Mouse (Mus musculus): Measurements from ENCODE around the gene Dscaml1.

The Dscaml1 gene

DNA sequence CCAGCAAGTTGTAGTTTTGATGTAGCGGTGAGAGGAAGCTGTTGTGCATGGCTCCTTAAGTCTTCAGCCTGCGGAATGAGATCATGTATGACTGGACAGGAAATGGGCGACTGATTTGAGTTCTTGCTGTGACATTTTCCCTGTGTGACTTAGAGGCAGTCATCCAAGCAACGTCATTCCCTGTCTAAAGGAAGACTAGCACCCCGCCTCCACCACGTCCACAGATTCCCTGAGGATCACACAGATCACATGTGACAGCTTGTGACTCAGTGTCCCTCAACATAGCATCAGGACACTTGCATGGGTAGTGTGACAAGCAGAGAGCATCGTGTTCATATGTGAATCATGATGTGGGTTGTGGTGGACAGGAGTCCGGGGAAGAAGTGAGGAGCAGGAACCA lies 147.6 kb downstream of the Dscaml1 start:
- DNase-seq: peak; percentile 22

DNA sequence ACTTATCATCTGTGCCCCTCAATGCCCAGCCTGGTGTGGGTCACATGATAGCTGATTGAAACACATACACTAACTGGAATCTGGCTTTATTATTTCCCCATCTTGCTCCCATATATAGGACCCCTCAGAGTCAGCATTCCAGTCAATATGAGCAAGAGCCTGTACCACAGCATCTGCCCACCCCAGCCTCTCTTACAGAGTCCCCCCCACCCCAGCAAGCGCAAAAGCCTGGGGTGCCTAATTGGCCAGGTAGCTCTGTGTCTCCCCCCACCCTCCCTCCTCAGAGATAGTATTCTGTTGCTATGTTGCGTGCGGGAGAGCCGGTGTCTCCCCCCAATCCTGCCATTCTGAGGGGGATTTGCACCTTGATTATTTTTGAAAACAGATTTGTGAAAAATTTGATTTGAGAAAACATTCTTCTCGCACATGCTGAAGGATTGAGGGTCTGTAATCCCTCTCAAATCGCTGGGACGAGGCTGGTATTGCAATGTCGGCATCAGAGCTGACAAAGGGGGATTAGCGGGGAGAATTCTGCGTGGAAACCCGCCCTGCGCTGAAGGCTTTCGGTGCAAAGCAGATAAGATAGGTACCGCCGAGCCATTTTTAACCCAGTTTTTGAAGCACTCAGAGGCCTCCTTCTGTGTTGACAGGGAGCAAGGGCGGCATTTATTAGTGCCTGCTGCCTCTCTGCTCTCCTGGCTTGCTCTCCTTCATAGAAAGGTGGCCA lies 153.8 kb downstream of the Dscaml1 start:
- DNase-seq: no peak

DNA sequence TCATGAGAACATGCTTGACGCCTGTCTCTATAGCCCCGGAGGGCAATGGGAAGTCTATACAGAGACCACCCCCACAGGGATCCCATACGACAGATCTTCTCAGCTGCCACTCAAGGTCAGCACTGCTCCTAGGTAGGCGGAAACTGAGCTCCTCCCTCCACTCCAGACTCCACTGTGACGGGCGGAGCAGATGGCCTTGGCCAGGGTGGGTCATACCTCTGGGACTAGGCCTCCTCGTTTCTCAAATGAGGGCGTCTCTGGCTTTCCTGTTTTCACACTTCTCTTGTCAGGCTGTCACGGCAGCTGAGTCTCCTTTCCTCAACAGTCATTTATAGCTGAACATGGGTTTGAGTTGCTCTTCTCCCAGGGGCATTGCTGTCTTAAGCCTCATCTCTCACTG lies 160.0 kb downstream of the Dscaml1 start:
- DNase-seq: no peak

DNA sequence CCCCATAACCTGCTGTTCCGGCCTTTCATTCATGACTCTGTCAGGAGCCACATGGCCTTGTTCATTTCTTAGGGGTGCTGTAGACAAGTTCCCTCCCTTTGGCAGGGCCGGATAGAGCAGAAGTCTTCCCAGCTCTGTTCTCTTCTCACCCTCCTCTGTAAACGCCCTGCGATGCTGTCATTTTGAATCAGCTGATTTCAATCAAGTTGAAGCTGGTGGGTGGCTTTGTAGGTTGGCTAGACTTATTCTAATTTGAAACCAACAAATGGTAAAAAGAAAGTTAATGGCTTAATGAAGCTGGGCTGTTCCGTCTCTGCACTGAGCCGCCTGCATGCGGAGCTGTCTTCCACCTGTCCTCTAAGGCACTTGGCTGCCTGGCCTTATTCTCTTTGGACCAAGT lies 161.3 kb downstream of the Dscaml1 start:
- DNase-seq: no peak

DNA sequence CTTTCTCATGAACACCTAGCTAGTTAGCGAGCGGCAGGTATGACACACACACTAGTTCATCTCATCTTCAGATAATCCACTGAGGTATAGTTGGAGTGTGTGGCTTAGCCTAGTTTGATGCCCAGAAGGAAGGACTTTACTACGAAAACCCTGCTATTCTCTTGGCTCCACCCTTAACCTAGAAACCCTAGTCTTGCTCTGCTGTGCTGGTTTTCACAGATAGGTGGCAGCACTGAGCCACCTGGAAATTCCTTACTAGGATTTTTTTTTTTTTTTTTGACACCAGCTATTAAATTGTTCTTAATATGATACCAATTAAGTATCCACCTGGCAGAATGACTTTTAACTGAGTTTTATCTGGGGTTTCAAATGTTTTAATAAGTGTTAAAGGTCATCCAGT lies 163.4 kb downstream of the Dscaml1 start:
- DNase-seq: peak; percentile 70

DNA sequence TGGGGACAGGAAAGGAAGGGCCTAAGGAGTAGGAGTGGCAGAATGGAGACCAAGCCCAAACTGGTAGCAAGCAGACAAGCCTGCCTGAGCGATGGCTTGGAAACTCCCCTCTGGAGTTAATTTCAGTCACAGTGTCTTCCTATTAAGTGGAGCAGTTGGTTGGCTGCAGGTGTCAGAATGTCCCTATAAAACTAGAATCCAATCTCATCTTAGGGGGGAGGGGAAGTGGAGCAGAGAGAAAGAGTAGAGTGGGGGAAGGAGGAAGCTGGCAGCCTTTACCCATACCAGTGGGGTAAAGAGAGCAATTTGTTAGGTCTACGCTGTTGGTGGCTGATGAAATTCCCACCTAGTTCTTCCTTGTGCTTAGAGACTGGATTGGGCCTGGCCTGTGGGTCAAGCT lies 164.6 kb downstream of the Dscaml1 start:
- DNase-seq: no peak

DNA sequence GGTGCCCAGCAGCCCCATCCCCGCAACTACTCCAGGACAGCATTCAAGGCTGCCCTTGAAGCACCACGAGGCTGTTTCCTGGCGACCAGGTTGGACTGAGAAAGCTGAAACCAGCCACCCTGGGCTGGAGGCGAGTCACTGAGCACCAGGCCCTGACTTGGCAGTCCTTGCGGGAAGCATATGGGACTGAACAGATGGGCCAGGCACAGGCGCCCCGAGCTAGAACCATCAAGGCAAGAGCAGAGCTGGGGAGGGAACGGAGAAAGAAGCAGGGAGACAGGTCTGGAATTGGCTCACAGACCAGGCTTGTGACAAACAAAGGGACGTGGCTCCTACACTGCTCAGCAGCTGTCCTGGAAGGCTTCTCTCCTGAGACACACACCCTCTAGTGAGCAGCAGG lies 165.9 kb downstream of the Dscaml1 start:
- no peak for DNase-seq

DNA sequence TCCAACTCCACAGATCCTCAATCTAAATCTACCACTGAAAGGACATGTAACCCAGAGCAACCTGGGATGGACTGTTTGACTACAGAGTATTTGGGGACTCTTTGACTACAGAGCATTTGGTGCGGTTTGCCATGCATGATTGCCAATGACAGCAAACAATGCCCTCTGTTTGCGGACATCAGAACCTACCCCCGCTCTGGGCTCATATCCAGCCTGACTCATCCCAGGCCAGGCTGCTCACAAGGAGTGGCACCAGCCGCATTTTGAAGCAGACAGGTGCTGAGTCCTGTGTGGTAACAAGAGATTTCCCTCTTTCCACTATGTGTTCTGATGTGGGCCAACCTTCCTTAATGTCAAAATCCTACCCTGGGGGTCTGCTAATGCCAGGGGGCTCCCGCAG lies 171.7 kb downstream of the Dscaml1 start:
- no peak for DNase-seq

DNA sequence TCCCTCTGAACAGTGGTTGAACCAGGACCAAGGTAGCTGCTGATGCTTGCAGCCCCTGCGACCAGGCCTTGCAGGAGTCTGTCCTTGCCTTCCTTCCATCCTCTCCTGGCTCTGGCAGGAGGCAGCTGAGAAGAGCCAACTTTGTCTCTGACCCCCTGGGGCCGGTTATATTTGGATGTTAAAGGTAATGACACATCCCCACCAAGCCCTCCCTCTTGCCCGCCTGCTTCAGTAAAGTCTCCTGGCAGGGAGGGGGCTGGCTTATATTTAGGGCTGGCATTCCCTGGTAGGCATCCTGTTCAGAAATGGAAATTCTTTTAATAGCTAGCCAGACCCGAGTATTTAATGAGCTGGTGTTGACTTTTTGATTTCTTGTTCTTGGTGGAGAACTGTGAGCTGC lies 172.9 kb downstream of the Dscaml1 start:
- no peak for DNase-seq

DNA sequence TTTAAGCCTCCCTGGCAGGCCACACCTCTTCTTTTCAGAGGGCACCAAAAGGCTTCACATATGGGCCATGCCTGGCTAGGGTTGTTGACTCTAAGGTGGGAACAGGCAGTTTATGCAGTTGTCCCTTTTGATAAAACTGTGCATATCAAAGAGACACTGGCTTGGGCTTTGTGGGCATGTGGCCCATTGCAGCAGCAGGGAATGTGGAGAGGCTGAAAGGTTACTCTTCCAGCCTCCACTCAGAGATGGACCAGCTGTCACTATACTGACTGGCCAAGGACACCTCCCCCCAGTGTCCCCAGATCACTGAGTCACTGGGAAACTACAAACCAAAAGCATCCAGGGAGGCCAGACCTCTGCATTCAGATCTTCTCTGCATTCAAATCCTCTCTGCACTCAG lies 180.9 kb downstream of the Dscaml1 start:
- DNase-seq: peak; percentile 43

DNA sequence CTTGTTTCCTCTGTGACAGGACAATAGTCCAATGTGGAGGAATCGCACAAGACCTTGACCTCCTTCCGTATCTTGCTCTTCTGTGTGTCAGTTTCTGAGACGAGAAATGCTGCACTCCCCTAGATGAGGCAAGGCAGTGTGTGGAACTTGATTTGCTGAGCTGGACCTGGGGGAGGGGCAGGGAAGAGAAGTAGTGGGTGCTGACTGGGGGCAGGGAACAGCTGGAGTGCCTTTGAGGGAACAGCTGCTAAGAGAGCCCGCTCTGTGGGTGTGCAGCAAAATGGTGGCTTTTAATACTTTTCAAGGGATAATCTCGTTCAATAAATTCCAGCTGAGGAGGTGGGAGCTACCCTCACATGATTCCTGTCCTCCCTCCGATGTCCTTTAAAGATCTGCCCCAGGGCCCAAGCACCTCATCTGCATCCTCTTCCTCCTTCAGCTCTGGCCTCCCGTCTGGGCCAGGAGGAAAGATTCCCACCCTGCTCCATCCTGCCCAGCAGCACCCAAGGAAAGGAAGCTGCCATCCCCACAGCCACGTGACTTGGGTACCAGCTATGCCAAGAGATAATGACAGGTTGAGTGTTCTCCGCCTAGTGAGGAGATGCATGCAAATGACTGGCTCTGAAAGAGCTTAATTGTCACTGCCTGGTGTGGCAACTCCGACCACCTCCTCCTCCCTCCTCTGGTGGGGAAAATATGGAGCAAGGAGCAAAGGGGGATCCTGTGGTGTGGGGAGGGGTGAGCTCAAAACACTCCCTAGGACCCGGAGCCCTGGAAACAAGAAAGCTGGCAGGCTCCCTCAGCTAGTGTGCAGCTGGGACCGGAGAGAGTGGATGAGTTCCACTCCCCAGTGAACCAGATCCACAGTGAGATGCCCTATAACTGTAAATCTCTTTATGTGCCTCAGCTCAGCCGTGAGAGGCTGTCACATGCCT lies 181.9 kb downstream of the Dscaml1 start:
- peak; percentile 25 for DNase-seq

DNA sequence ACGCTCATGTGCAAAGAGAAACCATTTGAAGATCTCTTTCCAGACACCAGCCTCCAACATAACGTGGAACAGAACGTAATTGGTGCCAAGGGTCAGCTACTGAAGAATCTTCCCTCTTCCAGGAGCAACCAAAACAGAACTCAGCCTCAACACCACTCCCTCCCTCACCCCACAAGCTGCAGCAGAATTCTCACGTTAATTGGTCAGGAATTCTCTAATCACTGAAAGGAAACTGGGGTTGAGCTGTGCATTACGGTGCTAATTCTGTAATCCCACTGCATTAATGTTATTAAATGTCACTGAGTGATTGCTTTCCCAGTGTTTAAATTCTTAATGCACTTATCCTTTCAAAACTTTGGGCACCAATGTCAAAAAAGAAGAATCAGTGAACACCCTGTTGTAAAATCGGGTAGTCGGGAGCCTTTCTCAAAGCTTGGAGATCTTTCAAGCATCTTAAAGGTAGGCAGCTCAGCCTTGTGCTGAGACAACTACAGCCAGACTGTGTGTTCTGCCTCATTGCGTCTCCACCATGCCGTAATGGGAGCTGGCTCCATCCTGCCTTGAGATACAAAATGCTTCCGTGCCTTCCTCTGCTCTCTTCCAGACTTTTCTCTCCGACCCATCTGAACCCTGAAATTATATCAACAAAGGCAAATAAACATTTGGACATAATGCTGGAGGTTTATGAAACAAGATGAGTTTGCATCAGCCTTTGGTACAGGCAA lies 184.1 kb downstream of the Dscaml1 start:
- no peak for DNase-seq

DNA sequence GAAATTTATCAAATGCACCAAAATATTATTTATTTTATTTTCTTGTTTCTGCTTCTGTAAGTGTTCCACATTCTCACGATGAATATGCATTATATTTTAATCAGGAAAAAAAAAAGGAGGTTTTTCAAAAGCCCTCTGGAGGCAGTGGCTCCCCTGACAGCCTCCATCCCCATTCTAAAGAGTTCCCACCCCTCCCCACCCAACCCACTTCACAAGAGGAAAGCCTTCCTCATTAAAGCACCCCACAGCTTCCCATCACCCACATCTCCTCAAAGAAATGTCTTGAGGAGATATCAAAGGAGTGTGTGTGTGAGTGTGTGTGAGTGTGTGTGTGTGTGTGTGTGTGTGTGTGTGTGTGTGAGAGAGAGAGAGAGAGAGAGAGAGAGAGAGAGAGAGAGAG lies 188.2 kb downstream of the Dscaml1 start:
- DNase-seq: no peak

DNA sequence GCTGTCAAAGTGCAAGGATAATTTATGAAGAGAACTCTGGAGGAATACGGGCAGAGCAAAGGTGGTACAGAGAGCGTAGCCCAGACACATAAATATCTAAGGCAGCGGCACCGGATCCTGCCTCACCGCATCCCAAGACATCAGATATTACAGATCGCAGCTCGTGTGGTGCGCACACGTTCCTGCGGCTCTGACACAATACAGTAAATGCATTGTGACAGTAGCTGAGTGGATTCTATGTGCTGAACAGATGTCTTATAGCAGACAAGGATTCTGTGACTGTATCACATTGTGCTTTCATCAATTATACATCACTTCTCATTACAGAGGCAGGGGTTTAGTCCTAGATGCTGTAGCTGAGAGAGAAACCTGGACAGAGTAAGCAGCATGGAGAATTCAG lies 191.5 kb downstream of the Dscaml1 start:
- DNase-seq: no peak

DNA sequence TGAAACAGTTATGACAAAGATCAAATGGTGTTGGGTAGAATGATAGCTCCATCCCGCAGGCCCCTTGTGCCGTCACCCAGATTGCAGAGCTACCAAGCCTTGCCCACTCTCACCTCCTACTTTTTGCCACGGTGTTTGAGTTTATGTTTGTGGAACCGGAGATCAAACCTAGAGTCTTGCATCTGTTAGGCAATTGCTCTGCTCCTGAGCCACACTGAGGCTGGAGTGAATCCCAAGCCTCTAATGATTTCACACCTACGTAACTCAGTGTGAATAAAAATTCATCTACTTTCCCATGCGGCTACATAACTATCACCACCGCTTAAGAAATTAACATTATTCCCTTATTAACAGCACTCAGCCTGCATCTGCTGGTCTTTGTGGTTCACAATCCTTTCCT lies 192.0 kb downstream of the Dscaml1 start:
- no peak for DNase-seq

DNA sequence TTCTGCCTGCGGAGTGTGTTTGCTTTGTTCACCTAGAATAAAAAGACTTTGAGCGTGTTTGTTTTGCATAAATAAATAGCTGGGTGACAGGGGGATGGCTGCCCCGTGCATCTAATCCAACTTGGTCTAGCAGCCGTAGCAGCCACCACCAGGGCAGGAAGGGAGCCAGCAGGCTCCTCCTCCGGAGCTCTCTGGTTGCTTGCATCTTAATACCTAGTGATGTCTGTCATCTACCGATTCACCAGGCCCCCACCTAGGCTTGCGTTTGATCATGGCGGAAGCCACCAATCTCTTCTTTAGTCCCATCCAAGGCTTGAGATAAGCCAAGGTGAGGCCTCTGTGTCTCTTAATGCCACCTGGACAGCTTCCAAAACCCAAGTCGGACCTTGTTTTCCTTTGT lies 193.6 kb downstream of the Dscaml1 start:
- no peak for DNase-seq

DNA sequence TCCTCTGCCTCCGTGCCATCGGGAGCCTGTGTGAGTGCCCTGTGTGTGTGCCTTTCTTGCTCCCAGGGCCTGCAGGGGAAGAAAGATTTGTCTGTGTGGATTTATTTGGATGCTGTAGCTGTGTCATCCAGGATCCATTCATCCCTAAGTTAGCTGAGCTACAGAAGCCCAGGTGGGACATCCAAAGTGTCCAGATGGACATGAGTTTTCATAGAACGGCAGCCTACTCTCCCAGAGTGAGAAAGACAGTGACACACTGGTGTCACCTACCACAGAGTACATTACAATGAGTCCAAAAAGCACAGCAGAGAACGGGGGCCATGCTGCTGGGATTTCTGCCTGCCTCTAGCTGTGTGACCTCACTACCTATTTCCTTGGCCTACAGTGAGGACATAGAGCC lies 194.5 kb downstream of the Dscaml1 start:
- no peak for DNase-seq

DNA sequence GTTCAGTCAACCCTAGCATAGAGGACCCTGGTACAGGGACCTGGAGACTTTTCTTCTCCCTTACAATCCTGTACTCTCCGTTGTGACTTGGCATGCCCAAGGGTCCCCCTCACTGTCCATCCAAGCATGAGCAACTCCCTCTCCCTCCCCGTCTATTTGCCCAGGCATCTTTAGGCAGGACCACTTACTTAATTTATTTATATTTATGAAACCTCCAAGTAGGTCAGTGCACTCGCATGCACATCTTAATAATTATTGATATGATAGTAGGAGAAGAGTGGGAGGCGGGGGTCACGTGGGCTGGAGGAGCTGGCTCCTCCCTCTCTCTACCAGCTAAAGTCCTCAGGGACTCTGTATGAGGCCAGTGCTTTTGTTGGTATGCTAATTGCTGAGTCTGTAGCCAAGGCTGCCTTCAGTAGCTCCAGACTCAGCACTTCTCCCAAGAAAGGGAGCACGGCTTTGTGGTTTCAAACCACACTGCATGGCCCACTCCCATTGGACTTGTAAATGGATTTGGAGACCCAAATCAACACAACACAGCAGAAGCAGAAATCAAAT lies 199.5 kb downstream of the Dscaml1 start:
- no peak for DNase-seq

DNA sequence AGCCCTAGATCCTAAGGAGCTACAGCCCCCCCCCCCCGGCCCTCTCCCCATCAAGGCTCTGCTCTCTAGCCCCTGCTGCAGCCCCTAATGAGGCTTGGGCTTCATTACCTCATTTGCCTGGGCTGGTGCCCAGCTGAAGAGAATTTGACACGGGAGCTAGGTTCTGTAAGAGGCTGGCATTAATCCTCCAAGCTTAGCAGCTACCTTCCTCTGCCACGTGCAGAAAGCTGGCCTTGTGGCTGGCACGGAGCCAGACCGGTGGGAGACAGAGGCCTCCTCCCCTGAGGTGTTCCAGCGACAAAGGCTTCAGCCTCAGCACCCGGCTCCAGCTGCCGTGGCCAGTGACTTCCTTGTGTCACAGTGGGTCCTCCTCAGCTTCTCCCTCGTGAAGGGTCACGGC lies 206.1 kb downstream of the Dscaml1 start:
- DNase-seq: peak; percentile 7

DNA sequence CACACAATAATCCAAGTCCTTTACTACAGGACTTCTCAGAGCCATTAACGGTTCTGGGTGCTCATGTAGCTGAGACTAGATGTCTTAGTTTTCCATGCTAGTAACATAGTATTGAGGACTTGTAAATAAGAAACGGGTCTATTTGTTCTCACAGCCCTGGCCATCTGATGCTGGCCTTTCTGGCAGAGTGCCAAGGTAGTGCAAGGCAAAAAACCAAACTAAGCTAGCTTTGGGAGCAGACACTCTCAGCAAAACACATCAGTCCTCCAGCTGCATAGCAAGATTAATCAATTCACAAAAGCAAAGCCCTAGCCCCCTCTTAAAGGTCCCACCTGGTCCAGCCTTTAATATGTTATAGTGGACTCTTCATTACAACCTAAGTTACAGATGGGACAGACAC lies 206.6 kb downstream of the Dscaml1 start:
- DNase-seq: peak; percentile 46

DNA sequence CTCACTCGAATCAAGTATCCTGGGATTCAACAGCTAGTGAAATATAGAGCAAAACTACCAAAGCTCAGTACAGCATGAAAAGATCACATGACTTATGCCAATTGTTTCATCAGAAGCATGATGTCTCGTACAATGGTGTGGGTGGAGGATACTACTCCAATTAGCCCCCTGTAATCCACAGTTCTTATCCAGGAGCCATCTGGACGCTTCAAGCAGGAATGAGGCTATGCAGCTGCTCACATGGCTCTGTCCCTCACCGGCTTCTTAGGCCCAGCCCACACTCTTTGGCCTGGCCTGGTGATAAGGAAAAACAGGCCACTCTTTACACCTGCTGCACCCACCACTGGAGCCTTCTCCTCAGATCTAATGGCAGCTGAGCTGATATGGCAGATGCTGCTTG lies 208.6 kb downstream of the Dscaml1 start:
- DNase-seq: no peak

DNA sequence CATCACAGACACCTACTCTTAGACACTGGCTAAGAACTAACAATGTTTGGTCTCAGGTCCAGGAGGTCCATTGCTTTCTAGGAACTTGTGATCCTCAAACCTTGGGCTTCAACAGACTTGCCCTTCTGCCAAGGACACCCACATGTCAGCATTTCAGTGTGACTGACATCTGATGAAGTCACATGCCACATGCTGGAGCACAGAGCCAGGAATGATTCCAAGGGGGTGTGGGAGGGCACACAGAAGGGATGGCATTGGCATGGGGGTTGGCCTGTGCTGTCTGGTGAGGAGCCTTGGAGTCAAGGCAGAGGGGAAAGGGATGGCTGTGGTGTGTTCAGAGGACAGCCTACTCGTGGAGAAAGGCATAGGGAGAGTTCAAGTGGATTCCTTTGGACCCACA lies 210.9 kb downstream of the Dscaml1 start:
- no peak for DNase-seq

DNA sequence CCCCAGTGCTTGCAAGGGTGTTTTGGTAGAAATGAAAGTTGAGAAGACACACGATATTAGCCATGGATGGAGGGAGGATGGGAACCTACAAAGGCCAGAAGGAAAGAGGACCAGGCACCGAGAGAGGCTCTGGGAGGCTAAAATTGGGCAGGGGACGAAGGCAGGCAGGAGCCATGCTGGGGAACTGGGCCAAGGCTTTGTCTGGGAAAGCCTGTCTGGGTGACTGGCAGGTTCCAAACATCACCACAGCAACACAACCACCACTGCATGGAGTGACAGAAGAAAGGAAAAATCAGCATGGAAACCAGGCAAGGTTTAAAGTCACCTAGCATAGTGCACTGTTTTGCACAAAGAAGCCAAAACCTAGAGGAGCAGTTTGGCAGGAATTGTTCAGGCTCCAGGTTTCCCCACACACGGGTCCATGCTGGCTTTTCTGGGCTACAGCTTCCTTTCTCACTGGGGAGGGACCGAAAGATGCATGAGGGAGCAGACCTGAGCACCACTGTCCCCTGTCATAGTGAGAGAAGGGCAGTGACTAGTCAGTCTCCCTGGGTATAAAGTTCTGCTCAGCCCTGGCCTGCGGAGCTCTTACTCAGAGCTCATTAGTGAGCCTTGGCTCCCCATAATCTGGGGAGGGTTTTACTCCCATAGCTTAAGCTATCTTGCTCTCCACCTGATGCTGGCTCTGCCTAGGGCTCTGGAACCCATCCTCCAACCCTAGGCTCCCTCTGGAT lies 211.9 kb downstream of the Dscaml1 start:
- no peak for DNase-seq
